Mouse (Mus musculus): Measurements from ENCODE around the gene Cmah. TPM values are rescaled to one million over a fixed set of nuclear protein-coding genes. Genes with fewer than 3 reads are reported as not detected.

The Cmah gene
- polyA plus RNA-seq, 1 experiment = 0.23 TPM

GRCm38 (mm10) chr13:24453737-24454136, 126.5 kb downstream of the Cmah start:
- no peak overlapping the region for H3K27ac ChIP-seq (ENCODE audit: control insufficient read depth, insufficient read depth, low read depth, low read length)
- no peaks in the 10 kb centered on the region for H3K4me1 ChIP-seq (ENCODE audit: control insufficient read depth, insufficient read depth, low read length)
- H3K36me3 ChIP-seq (ENCODE audit: control insufficient read depth, insufficient read depth, low read length) = no peaks in the 10 kb centered on the region

GRCm38 (mm10) chr13:24456385-24456784, 129.2 kb downstream of the Cmah start:
- Histone ChIP-seq H3K27me3 (ENCODE audit: control insufficient read depth, insufficient read depth, low read length) (no peaks in the 10 kb centered on the region), H3K4me1 (ENCODE audit: control insufficient read depth, insufficient read depth, low read length) (no peaks in the 10 kb centered on the region), H3K4me3 (ENCODE audit: control insufficient read depth, low read depth, low read length) (no peak overlapping the region), H3K36me3 (ENCODE audit: control insufficient read depth, insufficient read depth, low read length) (no peaks in the 10 kb centered on the region), H3K27ac (ENCODE audit: control insufficient read depth, insufficient read depth, low read depth, low read length) (no peak overlapping the region)
- TF ChIP-seq POLR2A (IDR thresholded peaks at IDR 0.05; ENCODE audit: control insufficient read depth, low read depth, low read length) = no peak
- TF ChIP-seq CTCF (IDR thresholded peaks at IDR 0.05; ENCODE audit: control insufficient read depth, insufficient read depth, insufficient replicate concordance, low read depth, low read length) = no peak

More at GRCm38 (mm10) chr13:24453737-24454136, 126.5 kb downstream of the Cmah start:
- TF ChIP-seq POLR2A (IDR thresholded peaks at IDR 0.05; ENCODE audit: control insufficient read depth, low read depth, low read length) = no peak
- TF ChIP-seq CTCF (IDR thresholded peaks at IDR 0.05; ENCODE audit: control insufficient read depth, insufficient read depth, insufficient replicate concordance, low read depth, low read length) = no peak
- Histone ChIP-seq H3K27me3 (ENCODE audit: control insufficient read depth, insufficient read depth, low read length) (no peaks in the 10 kb centered on the region), H3K4me3 (ENCODE audit: control insufficient read depth, low read depth, low read length) (no peak overlapping the region)

- Histone ChIP-seq H3K27me3 (ENCODE audit: control insufficient read depth, insufficient read depth, low read length) (no peaks in the 10 kb centered on the region), H3K27ac (ENCODE audit: control insufficient read depth, insufficient read depth, low read depth, low read length) (no peak overlapping the region), H3K36me3 (ENCODE audit: control insufficient read depth, insufficient read depth, low read length) (no peaks in the 10 kb centered on the region), H3K4me3 (ENCODE audit: control insufficient read depth, low read depth, low read length) (no peak overlapping the region), H3K4me1 (ENCODE audit: control insufficient read depth, insufficient read depth, low read length) (no peaks in the 10 kb centered on the region)
- TF ChIP-seq POLR2A (IDR thresholded peaks at IDR 0.05; ENCODE audit: control insufficient read depth, low read depth, low read length) = no peak
- TF ChIP-seq CTCF (IDR thresholded peaks at IDR 0.05; ENCODE audit: control insufficient read depth, insufficient read depth, insufficient replicate concordance, low read depth, low read length) = no peak
Measured at GRCm38 (mm10) chr13:24460517-24460916, 133.3 kb downstream of the Cmah start.

GRCm38 (mm10) chr13:24463767-24464166, 136.6 kb downstream of the Cmah start:
- H3K27ac ChIP-seq (ENCODE audit: control insufficient read depth, insufficient read depth, low read depth, low read length) = no peak overlapping the region
- no peaks in the 10 kb centered on the region for H3K4me1 ChIP-seq (ENCODE audit: control insufficient read depth, insufficient read depth, low read length)
- TF ChIP-seq CTCF (IDR thresholded peaks at IDR 0.05; ENCODE audit: control insufficient read depth, insufficient read depth, insufficient replicate concordance, low read depth, low read length) (no peak), POLR2A (IDR thresholded peaks at IDR 0.05; ENCODE audit: control insufficient read depth, low read depth, low read length) (no peak)
- H3K27me3 ChIP-seq (ENCODE audit: control insufficient read depth, insufficient read depth, low read length) = no peaks in the 10 kb centered on the region
- H3K36me3 ChIP-seq (ENCODE audit: control insufficient read depth, insufficient read depth, low read length) = no peaks in the 10 kb centered on the region
- no peak overlapping the region for H3K4me3 ChIP-seq (ENCODE audit: control insufficient read depth, low read depth, low read length)

GRCm38 (mm10) chr13:24466027-24466426, 138.8 kb downstream of the Cmah start:
- no peaks in the 10 kb centered on the region for H3K27me3 ChIP-seq (ENCODE audit: control insufficient read depth, insufficient read depth, low read length)
- no peaks in the 10 kb centered on the region for H3K36me3 ChIP-seq (ENCODE audit: control insufficient read depth, insufficient read depth, low read length)
- H3K4me3 ChIP-seq (ENCODE audit: control insufficient read depth, low read depth, low read length) = no peak overlapping the region
- no peaks in the 10 kb centered on the region for H3K4me1 ChIP-seq (ENCODE audit: control insufficient read depth, insufficient read depth, low read length)
- TF ChIP-seq POLR2A (IDR thresholded peaks at IDR 0.05; ENCODE audit: control insufficient read depth, low read depth, low read length) (no peak), CTCF (IDR thresholded peaks at IDR 0.05; ENCODE audit: control insufficient read depth, insufficient read depth, insufficient replicate concordance, low read depth, low read length) (no peak)
- H3K27ac ChIP-seq (ENCODE audit: control insufficient read depth, insufficient read depth, low read depth, low read length) = no peak overlapping the region

- Histone ChIP-seq H3K27ac (ENCODE audit: control insufficient read depth, insufficient read depth, low read depth, low read length) (no peak overlapping the region), H3K4me3 (ENCODE audit: control insufficient read depth, low read depth, low read length) (no peak overlapping the region), H3K27me3 (ENCODE audit: control insufficient read depth, insufficient read depth, low read length) (no peaks in the 10 kb centered on the region), H3K4me1 (ENCODE audit: control insufficient read depth, insufficient read depth, low read length) (no peaks in the 10 kb centered on the region), H3K36me3 (ENCODE audit: control insufficient read depth, insufficient read depth, low read length) (no peaks in the 10 kb centered on the region)
- TF ChIP-seq POLR2A (IDR thresholded peaks at IDR 0.05; ENCODE audit: control insufficient read depth, low read depth, low read length) = no peak
- TF ChIP-seq CTCF (IDR thresholded peaks at IDR 0.05; ENCODE audit: control insufficient read depth, insufficient read depth, insufficient replicate concordance, low read depth, low read length) = no peak
Measured at GRCm38 (mm10) chr13:24467806-24468205, 140.6 kb downstream of the Cmah start.

GRCm38 (mm10) chr13:24477564-24477963, 150.4 kb downstream of the Cmah start:
- Histone ChIP-seq H3K36me3 (ENCODE audit: control insufficient read depth, insufficient read depth, low read length) (no peaks in the 10 kb centered on the region), H3K4me1 (ENCODE audit: control insufficient read depth, insufficient read depth, low read length) (no peaks in the 10 kb centered on the region), H3K27ac (ENCODE audit: control insufficient read depth, insufficient read depth, low read depth, low read length) (no peak overlapping the region), H3K27me3 (ENCODE audit: control insufficient read depth, insufficient read depth, low read length) (no peaks in the 10 kb centered on the region), H3K4me3 (ENCODE audit: control insufficient read depth, low read depth, low read length) (no peak overlapping the region)
- no peak for TF ChIP-seq CTCF (IDR thresholded peaks at IDR 0.05; ENCODE audit: control insufficient read depth, insufficient read depth, insufficient replicate concordance, low read depth, low read length)
- TF ChIP-seq POLR2A (IDR thresholded peaks at IDR 0.05; ENCODE audit: control insufficient read depth, low read depth, low read length) = no peak

- H3K27me3 ChIP-seq (ENCODE audit: control insufficient read depth, insufficient read depth, low read length) = no peaks in the 10 kb centered on the region
- TF ChIP-seq POLR2A (IDR thresholded peaks at IDR 0.05; ENCODE audit: control insufficient read depth, low read depth, low read length) (no peak), CTCF (IDR thresholded peaks at IDR 0.05; ENCODE audit: control insufficient read depth, insufficient read depth, insufficient replicate concordance, low read depth, low read length) (no peak)
- no peaks in the 10 kb centered on the region for H3K4me1 ChIP-seq (ENCODE audit: control insufficient read depth, insufficient read depth, low read length)
- no peak overlapping the region for H3K4me3 ChIP-seq (ENCODE audit: control insufficient read depth, low read depth, low read length)
- H3K36me3 ChIP-seq (ENCODE audit: control insufficient read depth, insufficient read depth, low read length) = no peaks in the 10 kb centered on the region
- H3K27ac ChIP-seq (ENCODE audit: control insufficient read depth, insufficient read depth, low read depth, low read length) = no peak overlapping the region
Measured at GRCm38 (mm10) chr13:24479516-24479915, 152.3 kb downstream of the Cmah start.
